8 mouse cellular contexts compared by ENCODE assay signal in the genomic region with DNA sequence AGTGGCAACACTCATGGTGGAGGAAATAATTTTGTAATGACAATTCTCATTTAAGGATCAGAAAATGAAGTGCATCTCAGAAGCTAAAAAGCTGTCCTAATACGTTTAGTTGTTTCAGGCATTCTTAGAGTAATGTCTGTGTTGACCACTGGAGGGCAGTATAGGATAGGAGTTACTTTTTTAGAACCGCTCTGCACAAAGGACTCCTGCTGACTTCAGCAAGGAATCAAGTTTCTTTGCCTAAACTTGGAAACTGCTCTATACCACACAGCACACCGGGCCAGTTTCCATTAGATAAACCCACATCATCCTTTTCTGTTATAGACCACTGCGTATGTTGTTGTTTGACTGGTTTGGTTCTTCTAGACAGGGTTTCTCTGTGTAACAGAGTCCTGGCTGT. TPM values are rescaled to one million over a fixed set of nuclear protein-coding genes. Genes with fewer than 3 reads are reported as not detected.
DNase-seq lines count a peak whose midpoint lies in the region; ATAC-seq and TF ChIP-seq lines count a peak whose summit lies in the region.

No protein-coding gene starts in this region.

- intact Hi-C loops in left cerebral cortex, adult 2 months (cut with DNase I): loop anchor here (2.0 to 10.0 kb wide), 3 partner anchors 70 to 1378 kb away; no protein-coding TSS in a partner anchor

- TF ChIP-seq EP300 in stomach, postnatal 0 days (optimal IDR thresholded peaks at IDR 0.05): no peak

- H3K27me3 ChIP-seq in forebrain, embryonic 12.5 days: no peaks in the 10 kb centered on the region
- no peaks in the 10 kb centered on the region for H3K27me3 ChIP-seq in midbrain, embryonic 10.5 days (ENCODE audit: low read depth, poor library complexity, severe bottlenecking)
- H3K27me3 ChIP-seq in stomach, postnatal 0 days (ENCODE audit: control insufficient read depth, insufficient read depth, low read length): no peaks in the 10 kb centered on the region

- WGBS in forebrain, embryonic 12.5 days: 28% methylated on average over 4 of the region's 4 CpGs
- 28% methylated on average over 4 of the region's 4 CpGs for WGBS in midbrain, embryonic 10.5 days
- WGBS in stomach, postnatal 0 days: 14% methylated on average over 4 of the region's 4 CpGs

- H3K4me3 ChIP-seq in forebrain, embryonic 12.5 days (replicated peaks): no peak overlapping the region
- no peak overlapping the region for H3K4me3 ChIP-seq in left cerebral cortex, adult 2 months
- H3K4me3 ChIP-seq in midbrain, embryonic 10.5 days: no peak overlapping the region
- H3K4me3 ChIP-seq in stomach, postnatal 0 days (ENCODE audit: low read depth, low read length): no peak overlapping the region

- no peak overlapping the region for H3K9ac ChIP-seq in forebrain, embryonic 12.5 days
- H3K9ac ChIP-seq in stomach, postnatal 0 days (ENCODE audit: low read length): no peak overlapping the region

- peak; percentile 91 for TF ChIP-seq CTCF in left cerebral cortex, adult 2 months (IDR thresholded peaks at IDR 0.05)
- peak; percentile 88 for TF ChIP-seq CTCF in stomach, postnatal 0 days (IDR thresholded peaks at IDR 0.05; ENCODE audit: low read depth)

- peak; percentile 63; the same call in 1 of the 2 replicates for ATAC-seq in forebrain, embryonic 12.5 days (ENCODE audit: low FRiP score)
- peak; percentile 70 for ATAC-seq in stomach, postnatal 0 days (ENCODE audit: low FRiP score, low TSS enrichment)

- no peak overlapping the region for H3K4me2 ChIP-seq in forebrain, embryonic 12.5 days
- no peak overlapping the region for H3K4me2 ChIP-seq in stomach, postnatal 0 days (replicated peaks; ENCODE audit: low read depth)

- H3K36me3 ChIP-seq in forebrain, embryonic 12.5 days (replicated peaks): no peaks in the 10 kb centered on the region
- H3K36me3 ChIP-seq in midbrain, embryonic 10.5 days: no peaks in the 10 kb centered on the region
- no peaks in the 10 kb centered on the region for H3K36me3 ChIP-seq in stomach, postnatal 0 days (ENCODE audit: control insufficient read depth, insufficient read depth, low read length)

- DNase-seq in right cerebral cortex, adult 18-20 months: peak; percentile 66
- DNase-seq in right cerebral cortex, postnatal 25 days: no peak
- DNase-seq in c-Kit-positive CD71-negative TER-119-negative erythroid progenitor cells, embryonic 14.5 days (ENCODE audit: low read depth): peak; percentile 61
- peak; percentile 88 for DNase-seq in hindlimb bud, embryonic 11.5 days (ENCODE audit: extremely low spot score, low read depth, low spot score)
- DNase-seq in left cerebral cortex, adult 2 months (ENCODE audit: extremely low spot score in 1 of 2, low spot score in 2 of 2): peak; percentile 33 to 58
- DNase-seq in midbrain, embryonic 10.5 days (ENCODE audit: low spot score): peak; percentile 25
- DNase-seq in stomach, postnatal 0 days (ENCODE audit: low spot score): peak; percentile 34

- H3K9me3 ChIP-seq in forebrain, embryonic 12.5 days: no peaks in the 10 kb centered on the region
- no peaks in the 10 kb centered on the region for H3K9me3 ChIP-seq in midbrain, embryonic 10.5 days (replicated peaks)
- no peaks in the 10 kb centered on the region for H3K9me3 ChIP-seq in stomach, postnatal 0 days (ENCODE audit: control insufficient read depth, low read length)

- no peaks in the 10 kb centered on the region for H3K4me1 ChIP-seq in forebrain, embryonic 12.5 days
- peaks cover 9% of the 10 kb centered on the region for H3K4me1 ChIP-seq in midbrain, embryonic 10.5 days
- no peaks in the 10 kb centered on the region for H3K4me1 ChIP-seq in stomach, postnatal 0 days (replicated peaks; ENCODE audit: control insufficient read depth, insufficient read depth)

- H3K27ac ChIP-seq in forebrain, embryonic 12.5 days: no peak overlapping the region
- H3K27ac ChIP-seq in left cerebral cortex, adult 2 months: no peak overlapping the region
- no peak overlapping the region for H3K27ac ChIP-seq in midbrain, embryonic 10.5 days (replicated peaks)
- H3K27ac ChIP-seq in stomach, postnatal 0 days (replicated peaks): no peak overlapping the region

RNA-seq across cellular contexts. Expression of gene Sf3b5, which starts 11.4 kb away (rescaled TPM):
- polyA plus RNA-seq in forebrain, embryonic 12.5 days (2016; fragmentation: Nextera tagmentation; extraction: Ambion mirVana): 32.5 and 35.5 TPM in 2 replicates
- 1 to 10 TPM; 7.8 to 7.9 TPM for total RNA-seq in left cerebral cortex, adult 2 months (2021)
- 42.5 and 45.7 TPM in 2 replicates for polyA plus RNA-seq in midbrain, embryonic 10.5 days (2016; fragmentation: Nextera tagmentation; extraction: Ambion mirVana)
- 26.8 and 29.3 TPM in 2 replicates for polyA plus RNA-seq in stomach, postnatal 0 days (2015; fragmentation: Nextera tagmentation; extraction: Ambion mirVana)

RNA-seq across cellular contexts. Expression of gene Plagl1, which starts 43.7 kb away (rescaled TPM):
- 93.2 and 102 TPM in 2 replicates for polyA plus RNA-seq in forebrain, embryonic 12.5 days (2016; fragmentation: Nextera tagmentation; extraction: Ambion mirVana)
- 10 to 100 TPM; 17.5 to 23.7 TPM for total RNA-seq in left cerebral cortex, adult 2 months (2021)
- 65.6 and 82.0 TPM in 2 replicates for polyA plus RNA-seq in midbrain, embryonic 10.5 days (2016; fragmentation: Nextera tagmentation; extraction: Ambion mirVana)
- 81.0 and 99.4 TPM in 2 replicates for polyA plus RNA-seq in stomach, postnatal 0 days (2015; fragmentation: Nextera tagmentation; extraction: Ambion mirVana)

RNA-seq across cellular contexts. Expression of gene Stx11, which starts 52.5 kb away (rescaled TPM):
- polyA plus RNA-seq in forebrain, embryonic 12.5 days (2016; fragmentation: Nextera tagmentation; extraction: Ambion mirVana): 1.5 and 2.0 TPM in 2 replicates
- total RNA-seq in left cerebral cortex, adult 2 months (2021): under 1 TPM; 0.07 to 0.23 TPM
- 1.3 and 2.2 TPM in 2 replicates for polyA plus RNA-seq in midbrain, embryonic 10.5 days (2016; fragmentation: Nextera tagmentation; extraction: Ambion mirVana)
- polyA plus RNA-seq in stomach, postnatal 0 days (2015; fragmentation: Nextera tagmentation; extraction: Ambion mirVana): 3.7 and 5.0 TPM in 2 replicates
